Mouse (Mus musculus) testis, adult 2 months (tissue): Measurements from ENCODE around the gene D6Ertd527e.

Source experiments
- CTCF ChIP-seq: fragments of 200-500 bp; IDR thresholded peaks from 2 replicates; pipeline ENCODE4 v1.5.1; 2012; ENCODE audit warnings: low read depth, mild to moderate bottlenecking, inconsistent platforms, low read length, moderate library complexity; ENCODE audit not compliant: control insufficient read depth, insufficient read depth, insufficient replicate concordance
- POLR2A ChIP-seq: fragments of 200-500 bp; IDR thresholded peaks from 2 replicates; pipeline ENCODE4 v1.6.1; 2012; ENCODE audit warnings: low read depth, mild to moderate bottlenecking, inconsistent platforms, low read length, moderate library complexity; ENCODE audit not compliant: control insufficient read depth

GRCm38 (mm10) chr6:87090877-87091276, 13.7 kb upstream of the D6Ertd527e start:
- TF ChIP-seq POLR2A = no peak
- no peak for TF ChIP-seq CTCF
